Mouse (Mus musculus) right cerebral cortex, postnatal 4 days (tissue): Measurements from ENCODE around the gene Fam193a.

Experiments
- DNase-seq: peaks from one replicate; pipeline ENCODE4 v3.0.0-alpha.2; 2022

Fam193a gene

GRCm38 (mm10) chr5:34369341-34370021 is at the start of gene Fam193a:
Fam193a (plus strand) TSS chr5:34369933.
- peak; percentile 96 for DNase-seq

- no peak for DNase-seq
Observed at GRCm38 (mm10) chr5:34321236-34321635, 48.5 kb upstream of the Fam193a start.

GRCm38 (mm10) chr5:34325286-34325685 is 44.4 kb upstream of the Fam193a start:
- no peak for DNase-seq

- no peak for DNase-seq
Observed at GRCm38 (mm10) chr5:34326249-34326691, 43.5 kb upstream of the Fam193a start.

GRCm38 (mm10) chr5:34326875-34327576 is 42.7 kb upstream of the Fam193a start:
- DNase-seq = peak; percentile 30

- DNase-seq = no peak
Observed at GRCm38 (mm10) chr5:34330136-34330535, 39.6 kb upstream of the Fam193a start.

- DNase-seq = no peak
Observed at GRCm38 (mm10) chr5:34334081-34334480, 35.7 kb upstream of the Fam193a start.

GRCm38 (mm10) chr5:34335539-34336096 is 34.1 kb upstream of the Fam193a start:
- no peak for DNase-seq

- peak; percentile 95 for DNase-seq
Observed at GRCm38 (mm10) chr5:34336097-34336774, 33.5 kb upstream of the Fam193a start, which contains the start of gene Rnf4. Rnf4 (plus strand) TSS chr5:34336289.

- peak; percentile 43 for DNase-seq
Observed at GRCm38 (mm10) chr5:34336775-34337450, 32.8 kb upstream of the Fam193a start.

- no peak for DNase-seq
Observed at GRCm38 (mm10) chr5:34340246-34340645, 29.5 kb upstream of the Fam193a start.

- DNase-seq = no peak
Observed at GRCm38 (mm10) chr5:34352084-34352631, 17.6 kb upstream of the Fam193a start.

GRCm38 (mm10) chr5:34360261-34360660 is 9.5 kb upstream of the Fam193a start:
- no peak for DNase-seq

- DNase-seq = no peak
Observed at GRCm38 (mm10) chr5:34363115-34363514, 6.6 kb upstream of the Fam193a start.

- DNase-seq = no peak
Observed at GRCm38 (mm10) chr5:34368551-34369290, 1.0 kb upstream of the Fam193a start.

- peak; percentile 42 for DNase-seq
Observed at GRCm38 (mm10) chr5:34370022-34370823, 490 bp downstream of the Fam193a start.

GRCm38 (mm10) chr5:34370840-34371239 is 1.1 kb downstream of the Fam193a start:
- DNase-seq = no peak

- no peak for DNase-seq
Observed at GRCm38 (mm10) chr5:34372141-34372540, 2.4 kb downstream of the Fam193a start.

GRCm38 (mm10) chr5:34372541-34372940 is 2.8 kb downstream of the Fam193a start:
- DNase-seq = no peak

- DNase-seq = no peak
Observed at GRCm38 (mm10) chr5:34378787-34379186, 9.1 kb downstream of the Fam193a start.

GRCm38 (mm10) chr5:34381700-34382099 is 12.0 kb downstream of the Fam193a start:
- DNase-seq = no peak
